In genomic region chr7:79727091-79727490, GRCm38 (mm10) we compare ENCODE assay signal across 8 mouse cellular contexts.
A peak's percentile ranks its signal among the peaks of the same experiment; 100 is the strongest.
DNase-seq lines count a peak whose midpoint lies in the region; ATAC-seq lines count a peak whose summit lies in the region.

No protein-coding gene starts in this region.

- DNase-seq in frontal cortex, postnatal 14 days (ENCODE audit: low spot score in 2 of 2) = no peak
- peak; percentile 38 for DNase-seq in urinary bladder, postnatal 25 days (ENCODE audit: low spot score)
- no peak for DNase-seq in urinary bladder, adult 18-20 months (ENCODE audit: low spot score in 2 of 2)
- peak; percentile 59 for DNase-seq in embryo, embryonic 9.5 days (ENCODE audit: extremely low spot score)
- DNase-seq in induced T-regulatory cell, adult 2 months (ENCODE audit: low read depth) = peak; percentile 73
- DNase-seq in lung, postnatal 25 days (ENCODE audit: low spot score) = peak; percentile 34
- peak; percentile 80 for DNase-seq in thymus, postnatal 14 days

- ATAC-seq in frontal cortex, adult (ENCODE audit: low TSS enrichment) = peak; percentile 58

Comparison
In these comparisons a context has a peak if more than half of its experiments do, and no peak if none do; other contexts are left out.
1. DNase-seq: peak in urinary bladder, postnatal 25 days (single experiment), embryo, embryonic 9.5 days (single experiment), induced T-regulatory cell, adult 2 months (single experiment), lung, postnatal 25 days (single experiment) and thymus, postnatal 14 days (single experiment); none in frontal cortex, postnatal 14 days (0 of 2) and urinary bladder, adult 18-20 months (0 of 2).